Mouse (Mus musculus): Measurements from ENCODE around the gene Agpat4. TPM values are rescaled to one million over a fixed set of nuclear protein-coding genes. Genes with fewer than 3 reads are reported as not detected.
"Not testable (repeated sequence)": the region's sequence is repeated elsewhere in the genome, so short reads cannot be mapped to it uniquely, and the experiment has no call there.

Gene Agpat4
- polyA plus RNA-seq, 1 experiment from 2014 or later, result 65.7 TPM

GRCm38 (mm10) chr17:12205694-12206075 lies 87.2 kb downstream of the Agpat4 start:
- Histone ChIP-seq H3K27ac (no peak overlapping the region), H3K4me2 (no peak overlapping the region), H3K9me3 (no peaks in the 10 kb centered on the region), H3K4me3 (no peak overlapping the region), H3K27me3 (replicated peaks) (no peaks in the 10 kb centered on the region), H3K36me3 (replicated peaks) (no peaks in the 10 kb centered on the region), H3K9ac (no peak overlapping the region), H3K4me1 (peaks cover 41% of the 10 kb centered on the region)
- WGBS, result 37% methylated on average over 4 of the region's 4 CpGs
- ATAC-seq (replicated peaks), result no peak

GRCm38 (mm10) chr17:12206248-12206647 lies 87.7 kb downstream of the Agpat4 start:
- 73% methylated on average over 3 of the region's 3 CpGs for WGBS
- Histone ChIP-seq H3K9ac (no peak overlapping the region), H3K27ac (no peak overlapping the region), H3K27me3 (replicated peaks) (no peaks in the 10 kb centered on the region), H3K4me3 (no peak overlapping the region), H3K9me3 (no peaks in the 10 kb centered on the region), H3K4me1 (peaks cover 41% of the 10 kb centered on the region), H3K4me2 (no peak overlapping the region), H3K36me3 (replicated peaks) (no peaks in the 10 kb centered on the region)
- no peak for ATAC-seq (replicated peaks)

- no peaks in the 10 kb centered on the region for H3K27me3 ChIP-seq (replicated peaks)
- ATAC-seq (replicated peaks), result no peak
- H3K4me2 ChIP-seq, result no peak overlapping the region
- H3K27ac ChIP-seq, result no peak overlapping the region
- H3K4me3 ChIP-seq, result no peak overlapping the region
- H3K4me1 ChIP-seq, result peaks cover 44% of the 10 kb centered on the region
- H3K9ac ChIP-seq, result no peak overlapping the region
- H3K9me3 ChIP-seq, result no peaks in the 10 kb centered on the region
- 0 out of 2 replicates have a peak, but pooled peaks cover 5% of the 10 kb centered on the region for H3K36me3 ChIP-seq (replicated peaks)
- 15% methylated on average over 1 of the region's 1 CpGs for WGBS
Observed at GRCm38 (mm10) chr17:12207022-12207548, 88.6 kb downstream of the Agpat4 start.

- 82% methylated on average over 4 of the region's 4 CpGs for WGBS
- Histone ChIP-seq H3K4me2 (no peak overlapping the region), H3K27ac (no peak overlapping the region), H3K27me3 (replicated peaks) (no peaks in the 10 kb centered on the region), H3K9me3 (no peaks in the 10 kb centered on the region), H3K4me3 (no peak overlapping the region), H3K4me1 (peaks cover 37% of the 10 kb centered on the region), H3K9ac (no peak overlapping the region), H3K36me3 (replicated peaks) (peaks cover 10% of the 10 kb centered on the region; the same call in 1 of the 2 replicates)
- no peak for ATAC-seq (replicated peaks)
Observed at GRCm38 (mm10) chr17:12209481-12209880, 91.0 kb downstream of the Agpat4 start.

GRCm38 (mm10) chr17:12210544-12211132 lies 92.1 kb downstream of the Agpat4 start:
- 33% methylated on average over 8 of the region's 8 CpGs for WGBS
- ATAC-seq (replicated peaks), result no peak

GRCm38 (mm10) chr17:12211890-12212289 lies 93.4 kb downstream of the Agpat4 start:
- no peak for ATAC-seq (replicated peaks)
- H3K4me3 ChIP-seq, result no peak overlapping the region
- no peak overlapping the region for H3K9ac ChIP-seq
- peaks cover 17% of the 10 kb centered on the region for H3K4me1 ChIP-seq
- no peak overlapping the region for H3K4me2 ChIP-seq
- no peak overlapping the region for H3K27ac ChIP-seq
- no peaks in the 10 kb centered on the region for H3K9me3 ChIP-seq
- peaks cover 19% of the 10 kb centered on the region; the same call in 1 of the 2 replicates for H3K36me3 ChIP-seq (replicated peaks)
- no peaks in the 10 kb centered on the region for H3K27me3 ChIP-seq (replicated peaks)
- 92% methylated on average over 11 of the region's 11 CpGs for WGBS

More at GRCm38 (mm10) chr17:12210544-12211132, 92.1 kb downstream of the Agpat4 start:
- no peaks in the 10 kb centered on the region for H3K9me3 ChIP-seq
- H3K27ac ChIP-seq, result no peak overlapping the region
- peaks cover 15% of the 10 kb centered on the region; the same call in 1 of the 2 replicates for H3K36me3 ChIP-seq (replicated peaks)
- H3K27me3 ChIP-seq (replicated peaks), result no peaks in the 10 kb centered on the region
- H3K4me3 ChIP-seq, result no peak overlapping the region
- no peak overlapping the region for H3K4me2 ChIP-seq
- no peak overlapping the region for H3K9ac ChIP-seq
- peaks cover 28% of the 10 kb centered on the region for H3K4me1 ChIP-seq

GRCm38 (mm10) chr17:12212341-12212740 lies 93.8 kb downstream of the Agpat4 start:
- peaks cover 21% of the 10 kb centered on the region; the same call in 1 of the 2 replicates for H3K36me3 ChIP-seq (replicated peaks)
- 0 out of 2 replicates have a peak, but pooled peaks have one; percentile 37 for ATAC-seq (replicated peaks)
- no peak overlapping the region for H3K4me2 ChIP-seq
- H3K27me3 ChIP-seq (replicated peaks), result no peaks in the 10 kb centered on the region
- no peak overlapping the region for H3K27ac ChIP-seq
- peaks cover 13% of the 10 kb centered on the region for H3K4me1 ChIP-seq
- H3K9me3 ChIP-seq, result no peaks in the 10 kb centered on the region
- 83% methylated on average over 6 of the region's 6 CpGs for WGBS
- H3K4me3 ChIP-seq, result no peak overlapping the region
- no peak overlapping the region for H3K9ac ChIP-seq

- 86% methylated on average over 8 of the region's 8 CpGs for WGBS
- Histone ChIP-seq H3K36me3 (replicated peaks) (peaks cover 26% of the 10 kb centered on the region; the same call in 1 of the 2 replicates), H3K4me3 (no peak overlapping the region), H3K9me3 (no peaks in the 10 kb centered on the region), H3K4me1 (peaks cover 6% of the 10 kb centered on the region; the same call in 1 of the 2 replicates), H3K9ac (no peak overlapping the region), H3K4me2 (no peak overlapping the region), H3K27ac (no peak overlapping the region), H3K27me3 (replicated peaks) (no peaks in the 10 kb centered on the region)
- ATAC-seq (replicated peaks), result no peak
Observed at GRCm38 (mm10) chr17:12213430-12213829, 94.9 kb downstream of the Agpat4 start.

GRCm38 (mm10) chr17:12216224-12216623 lies 97.7 kb downstream of the Agpat4 start:
- Histone ChIP-seq H3K27me3 (replicated peaks) (no peaks in the 10 kb centered on the region), H3K4me2 (no peak overlapping the region), H3K4me1 (peaks cover 6% of the 10 kb centered on the region; the same call in 1 of the 2 replicates), H3K9me3 (no peaks in the 10 kb centered on the region), H3K4me3 (no peak overlapping the region), H3K9ac (no peak overlapping the region), H3K27ac (no peak overlapping the region), H3K36me3 (replicated peaks) (peaks cover 32% of the 10 kb centered on the region)
- WGBS, result 78% methylated on average over 6 of the region's 6 CpGs
- no peak for ATAC-seq (replicated peaks)

GRCm38 (mm10) chr17:12221926-12222325 lies 103.4 kb downstream of the Agpat4 start:
- Histone ChIP-seq H3K4me1 (peaks cover 5% of the 10 kb centered on the region; the same call in 1 of the 2 replicates), H3K27ac (no peak overlapping the region), H3K27me3 (replicated peaks) (no peaks in the 10 kb centered on the region), H3K9me3 (no peaks in the 10 kb centered on the region), H3K9ac (no peak overlapping the region), H3K4me2 (no peak overlapping the region), H3K4me3 (no peak overlapping the region), H3K36me3 (replicated peaks) (peaks cover 17% of the 10 kb centered on the region)
- 70% methylated on average over 6 of the region's 6 CpGs for WGBS
- ATAC-seq (replicated peaks), result no peak

- no peak overlapping the region for H3K27ac ChIP-seq
Observed at GRCm38 (mm10) chr17:12223682-12224081, 105.2 kb downstream of the Agpat4 start.

GRCm38 (mm10) chr17:12224145-12224544 lies 105.6 kb downstream of the Agpat4 start:
- H3K4me3 ChIP-seq, result no peak overlapping the region
- H3K27ac ChIP-seq, result no peak overlapping the region
- H3K4me2 ChIP-seq, result no peak overlapping the region
- H3K4me1 ChIP-seq, result peaks cover 5% of the 10 kb centered on the region; the same call in 1 of the 2 replicates
- H3K9me3 ChIP-seq, result no peaks in the 10 kb centered on the region
- 84% methylated on average over 9 of the region's 9 CpGs for WGBS
- no peak for ATAC-seq (replicated peaks)
- no peaks in the 10 kb centered on the region for H3K27me3 ChIP-seq (replicated peaks)
- H3K9ac ChIP-seq, result no peak overlapping the region
- peaks cover 14% of the 10 kb centered on the region for H3K36me3 ChIP-seq (replicated peaks)

More at GRCm38 (mm10) chr17:12223682-12224081, 105.2 kb downstream of the Agpat4 start:
- ATAC-seq (replicated peaks), result no peak
- Histone ChIP-seq H3K9ac (no peak overlapping the region), H3K4me3 (no peak overlapping the region), H3K4me2 (no peak overlapping the region), H3K27me3 (replicated peaks) (no peaks in the 10 kb centered on the region), H3K36me3 (replicated peaks) (peaks cover 14% of the 10 kb centered on the region), H3K4me1 (peaks cover 5% of the 10 kb centered on the region; the same call in 1 of the 2 replicates), H3K9me3 (no peaks in the 10 kb centered on the region)
- WGBS, result 27% methylated on average over 5 of the region's 5 CpGs

- H3K36me3 ChIP-seq (replicated peaks), result peaks cover 12% of the 10 kb centered on the region
- not testable (repeated sequence) for H3K9me3 ChIP-seq; H3K4me1 ChIP-seq; H3K4me3 ChIP-seq; H3K9ac ChIP-seq; ATAC-seq (replicated peaks); H3K4me2 ChIP-seq; H3K27ac ChIP-seq; H3K27me3 ChIP-seq (replicated peaks)
- WGBS, result 89% methylated on average over 7 of the region's 7 CpGs
Observed at GRCm38 (mm10) chr17:12224551-12224950, 106.0 kb downstream of the Agpat4 start.
